Mouse (Mus musculus) CH12.LX (cell line): ENCODE data around the gene Hrh2. TPM values are rescaled to one million over a fixed set of nuclear protein-coding genes. Genes with fewer than 3 reads are reported as not detected.

Source experiments
- DNase-seq: peaks from one replicate; pipeline ENCODE4 v3.0.0-alpha.2; 2013; ENCODE audit errors: extremely low read depth
- H3K27ac ChIP-seq: 2 replicates; pipeline ENCODE4 v1.5.1; 2012; ENCODE audit warnings: low read depth, mild to moderate bottlenecking, control low read depth, moderate library complexity; ENCODE audit not compliant: insufficient read depth
- H3K27me3 ChIP-seq: replicated peaks from 2 replicates; pipeline ENCODE3; 2012; ENCODE audit warnings: inconsistent platforms
- H3K36me3 ChIP-seq, 2 experiments: replicated peaks in 1 of 2; 2 replicates each; pipeline versions ENCODE3 to v1.6.1; 2012; ENCODE audit warnings: inconsistent platforms in 1 of 2, low read length in 1 of 2, mild to moderate bottlenecking in 1 of 2, mixed read lengths in 1 of 2, moderate library complexity in 1 of 2; ENCODE audit not compliant: control insufficient read depth in 1 of 2, insufficient read depth in 1 of 2
- H3K4me1 ChIP-seq, 2 experiments: 2 replicates each; pipeline ENCODE4 v1.6.1; 2012; ENCODE audit warnings: inconsistent platforms in 1 of 2, moderate library complexity in 1 of 2; ENCODE audit not compliant: insufficient read depth in 2 of 2, control insufficient read depth in 1 of 2
- H3K4me2 ChIP-seq: 2 replicates; pipeline ENCODE4 v1.6.1; 2012; ENCODE audit warnings: low read depth, mild to moderate bottlenecking, control low read depth; ENCODE audit not compliant: poor library complexity, insufficient read depth, severe bottlenecking
- H3K4me3 ChIP-seq, 3 experiments: fragments of 150-350 bp in 1 of 3; sonication (generic) in 1 of 3; replicated peaks in 1 of 3; 2 replicates each; pipeline versions ENCODE3 to v1.5.1; 2011 to 2012; ENCODE audit warnings: low read depth in 2 of 3, low read length in 2 of 3, mild to moderate bottlenecking in 2 of 3, moderate library complexity in 2 of 3, control low read depth in 1 of 3, improper control_type of control experiment in 1 of 3, inconsistent platforms in 1 of 3, mixed read lengths in 1 of 3; ENCODE audit not compliant: poor library complexity in 1 of 3
- H3K79me2 ChIP-seq: replicated peaks from 2 replicates; pipeline ENCODE4 v1.6.1; 2012; ENCODE audit warnings: mild to moderate bottlenecking, moderate library complexity; ENCODE audit not compliant: control insufficient read depth, poor library complexity, insufficient read depth, severe bottlenecking; ENCODE audit errors: extremely low read depth
- H3K9ac ChIP-seq: 2 replicates; pipeline ENCODE4 v1.6.1; 2012; ENCODE audit warnings: low read depth, mild to moderate bottlenecking, control low read depth, moderate library complexity; ENCODE audit not compliant: insufficient read depth
- H3K9me3 ChIP-seq: replicated peaks from 2 replicates; pipeline ENCODE3; 2012; ENCODE audit warnings: low read length, inconsistent platforms, mixed read lengths
- CHD2 ChIP-seq: IDR thresholded peaks from 2 replicates; pipeline ENCODE4 v1.6.1; 2011; ENCODE audit warnings: low read length, improper control_type of control experiment
- CTCF ChIP-seq, 2 experiments: IDR thresholded peaks in 1 of 2; conservative IDR thresholded peaks in 1 of 2; 2 replicates each; pipeline ENCODE4 v1.5.1; 2011 to 2012; ENCODE audit warnings: low read depth in 2 of 2, low read length in 2 of 2, improper control_type of control experiment in 1 of 2, inconsistent platforms in 1 of 2, mild to moderate bottlenecking in 1 of 2, moderate library complexity in 1 of 2
- ELF1 ChIP-seq: IDR thresholded peaks from 2 replicates; pipeline ENCODE4 v1.6.1; 2014; ENCODE audit warnings: low read depth, mild to moderate bottlenecking, inconsistent platforms, low read length, improper control_type of control experiment
- ETS1 ChIP-seq: conservative IDR thresholded peaks from 2 replicates; pipeline ENCODE4 v1.6.1; 2012; ENCODE audit warnings: low read depth, mild to moderate bottlenecking, inconsistent platforms, low read length, improper control_type of control experiment, moderate library complexity
- JUN ChIP-seq: IDR thresholded peaks from 2 replicates; pipeline ENCODE4 v1.6.1; 2011; ENCODE audit warnings: low read depth, mild to moderate bottlenecking, low read length, improper control_type of control experiment, moderate library complexity; ENCODE audit not compliant: insufficient read depth
- MAFK ChIP-seq: IDR thresholded peaks from 2 replicates; pipeline ENCODE4 v1.6.1; 2011; ENCODE audit warnings: low read length, improper control_type of control experiment; ENCODE audit not compliant: insufficient replicate concordance
- MAX ChIP-seq: IDR thresholded peaks from 2 replicates; pipeline ENCODE4 v1.6.1; 2011; ENCODE audit warnings: low read length, improper control_type of control experiment
- MAZ ChIP-seq: IDR thresholded peaks from 2 replicates; pipeline ENCODE4 v1.6.1; 2012; ENCODE audit warnings: low read depth, mild to moderate bottlenecking, inconsistent platforms, low read length, improper control_type of control experiment, moderate library complexity
- MEF2A ChIP-seq: IDR thresholded peaks from 2 replicates; pipeline ENCODE4 v1.6.1; 2014; ENCODE audit warnings: low read depth, mild to moderate bottlenecking, inconsistent platforms, low read length, improper control_type of control experiment, borderline replicate concordance
- MXI1 ChIP-seq: IDR thresholded peaks from 2 replicates; pipeline ENCODE4 v1.6.1; 2011; ENCODE audit warnings: mild to moderate bottlenecking, low read depth, low read length, improper control_type of control experiment
- NELFE ChIP-seq: IDR thresholded peaks from 2 replicates; pipeline ENCODE4 v1.6.1; 2011; ENCODE audit warnings: low read depth, low read length, improper control_type of control experiment
- RAD21 ChIP-seq: IDR thresholded peaks from 2 replicates; pipeline ENCODE4 v1.6.1; 2011; ENCODE audit warnings: low read depth, mild to moderate bottlenecking, low read length, improper control_type of control experiment, moderate library complexity
- RCOR1 ChIP-seq: conservative IDR thresholded peaks from 2 replicates; pipeline ENCODE4 v1.6.1; 2012; ENCODE audit warnings: low read depth, mild to moderate bottlenecking, inconsistent platforms, low read length, improper control_type of control experiment
- SMC3 ChIP-seq: IDR thresholded peaks from 2 replicates; pipeline ENCODE4 v1.6.1; 2011; ENCODE audit warnings: low read depth, low read length, improper control_type of control experiment
- ZKSCAN1 ChIP-seq: IDR thresholded peaks from 2 replicates; pipeline ENCODE4 v1.6.1; 2012; ENCODE audit warnings: low read depth, inconsistent platforms, low read length, improper control_type of control experiment, borderline replicate concordance
- dilution Hi-C: fragments of 300-500 bp; cut with MboI; formaldehyde crosslinking; loops from 2 replicates; pipeline ENCODE4 v1.14.3; 2020; ENCODE audit warnings: low sequenced_read_pairs; ENCODE audit not compliant: extremely low pct_unique_long_range_greater_than_20kb, extremely low pct_ligation_motif_present
- in situ Hi-C: fragments of 300-500 bp; cut with MboI; formaldehyde crosslinking; loops from 3 replicates; pipeline ENCODE4 v1.14.3; 2019; ENCODE audit warnings: low sequenced_read_pairs, low pct_ligation_motif_present, low pct_unique_long_range_greater_than_20kb, mixed read lengths
- polyA plus RNA-seq: library from polyadenylated mRNA; unstranded; fragments of >175 nt; gene quantifications from 2 replicates; pipeline ENCODE4 v1.2.1, GENCODE M21; 2012; ENCODE audit warnings: low read depth; ENCODE audit not compliant: insufficient read length
- total RNA-seq, 2 experiments: library from RNA; depleted of rRNA; stranded (reverse); fragments of 300-350 nt in 1 of 2; fragments of >200 nt in 1 of 2; gene quantifications; 2 replicates each; pipeline ENCODE4 v1.2.3; 2012 to 2014

Hrh2 gene
- total and polyA plus RNA-seq, 3 experiments = 0.04 to 0.30 TPM; not detected in 1

DNA sequence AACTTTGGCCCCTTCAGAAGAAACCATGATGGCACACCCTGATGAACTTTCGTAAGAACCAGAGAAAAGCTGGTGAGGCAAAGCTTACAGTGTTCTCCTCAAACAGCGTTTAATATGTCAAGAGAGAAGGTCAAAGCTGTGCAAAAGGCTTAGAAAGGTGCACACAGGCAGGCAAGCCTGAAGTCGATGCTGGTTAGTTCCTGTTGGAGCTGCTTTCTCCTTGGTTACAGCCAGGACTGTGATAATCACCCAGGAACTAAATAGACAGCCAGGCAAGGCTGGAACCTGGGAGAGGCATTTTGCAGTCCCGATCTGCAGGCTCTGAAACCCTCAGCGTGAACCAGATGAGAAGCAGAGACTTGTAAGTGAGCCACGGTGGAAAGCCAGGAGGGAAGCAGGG is 45.6 kb downstream of the Hrh2 start:
- Histone ChIP-seq H3K4me1 (no peaks in the 10 kb centered on the region), H3K9me3 (no peaks in the 10 kb centered on the region), H3K36me3 (no peaks in the 10 kb centered on the region), H3K4me3 (no peak overlapping the region), H3K4me2 (no peak overlapping the region), H3K9ac (no peak overlapping the region), H3K79me2 (no peaks in the 10 kb centered on the region), H3K27ac (no peak overlapping the region), H3K27me3 (peaks cover 54% of the 10 kb centered on the region)
- in situ Hi-C loops (loop anchor here (5.0 kb wide), 1 partner anchor 125 kb away; no protein-coding TSS in a partner anchor), dilution Hi-C loops (no loop called here)
- DNase-seq = no peak
- TF ChIP-seq CTCF (conservative IDR thresholded peaks at IDR 0.05 in 1 of 2, IDR thresholded peaks at IDR 0.05 in 1 of 2; ENCODE audit: low read depth in 2 of 2, low read length in 2 of 2) = no peak
- no peak for TF ChIP-seq CHD2
- TF ChIP-seq MXI1 = no peak
- no peak for TF ChIP-seq ELF1
- no peak for TF ChIP-seq MAX
- no peak for TF ChIP-seq RCOR1
- no peak for TF ChIP-seq SMC3
- TF ChIP-seq ETS1 = no peak
- TF ChIP-seq MAZ = no peak
- no peak for TF ChIP-seq JUN
- no peak for TF ChIP-seq NELFE
- no peak for TF ChIP-seq MAFK
- TF ChIP-seq MEF2A = no peak

GRCm38 (mm10) chr13:54238585-54239323 is 46.8 kb downstream of the Hrh2 start:
- TF ChIP-seq ZKSCAN1 (no peak), RAD21 (no peak)
- TF ChIP-seq, all 38 proteins: peak for 0
- peaks cover 48% of the 10 kb centered on the region for H3K27me3 ChIP-seq
- no peaks in the 10 kb centered on the region for H3K4me1 ChIP-seq
- H3K36me3 ChIP-seq = no peaks in the 10 kb centered on the region
- no peak overlapping the region for H3K4me2 ChIP-seq
- no peak overlapping the region for H3K27ac ChIP-seq
- in situ Hi-C loops (loop anchor here (5.0 kb wide), 1 partner anchor 126 kb away; no protein-coding TSS in a partner anchor), dilution Hi-C loops (no loop called here)
- no peaks in the 10 kb centered on the region for H3K9me3 ChIP-seq
- H3K79me2 ChIP-seq = no peaks in the 10 kb centered on the region
- DNase-seq = no peak
- no peak overlapping the region for H3K9ac ChIP-seq
- no peak overlapping the region for H3K4me3 ChIP-seq
